Mouse (Mus musculus) hindbrain, embryonic 11.5 days (tissue): ENCODE data around the gene Fahd1. TPM values are rescaled to one million over a fixed set of nuclear protein-coding genes. Genes with fewer than 3 reads are reported as not detected.

Experiments used
- ATAC-seq: fragments of 200-750 bp; cut with Nextera tagmentation; 2 replicates; pipeline ENCODE4 v1.8.0; 2017; ENCODE audit warnings: mild to moderate bottlenecking, moderate TSS enrichment, moderate library complexity; ENCODE audit not compliant: low FRiP score
- DNase-seq: peaks from one replicate; pipeline ENCODE4 v3.0.0-alpha.2; 2015; ENCODE audit warnings: low spot score
- H3K27ac ChIP-seq: fragments of 300-500 bp; sonication (generic); 2 replicates; pipeline ENCODE4 v1.5.1; 2014; ENCODE audit warnings: mild to moderate bottlenecking, low read depth, low read length
- H3K27me3 ChIP-seq: fragments of 300-500 bp; sonication (generic); 2 replicates; pipeline ENCODE4 v1.6.1; 2014; ENCODE audit warnings: mild to moderate bottlenecking, low read length, moderate library complexity, mixed read lengths; ENCODE audit not compliant: control insufficient read depth, insufficient read depth
- H3K36me3 ChIP-seq: fragments of 300-500 bp; sonication (generic); 2 replicates; pipeline ENCODE4 v1.6.1; 2014; ENCODE audit warnings: mild to moderate bottlenecking, low read length, moderate library complexity, mixed read lengths; ENCODE audit not compliant: control insufficient read depth, insufficient read depth
- H3K4me1 ChIP-seq: fragments of 300-500 bp; sonication (generic); replicated peaks from 2 replicates; pipeline ENCODE4 v1.6.1; 2014; ENCODE audit warnings: low read length, mixed read lengths; ENCODE audit not compliant: control insufficient read depth, insufficient read depth
- H3K4me2 ChIP-seq: fragments of 300-500 bp; sonication (generic); replicated peaks from 2 replicates; pipeline ENCODE4 v1.6.1; 2014; ENCODE audit warnings: mild to moderate bottlenecking, low read depth, low read length
- H3K4me3 ChIP-seq: fragments of 300-500 bp; sonication (generic); 2 replicates; pipeline ENCODE4 v1.5.1; 2014; ENCODE audit warnings: low read depth, low read length
- H3K9ac ChIP-seq: fragments of 300-500 bp; sonication (generic); 2 replicates; pipeline ENCODE4 v1.6.1; 2014; ENCODE audit warnings: low read depth, low read length
- H3K9me3 ChIP-seq: fragments of 300-500 bp; sonication (generic); 2 replicates; pipeline ENCODE4 v1.6.1; 2016; ENCODE audit warnings: low read length; ENCODE audit not compliant: control insufficient read depth
- WGBS: fragments of 180-500 bp; shearing (Covaris S2); extraction: QIAGEN DNeasy Blood & Tissue Kit; methylation state at CpG from one replicate; pipeline ENCODE4 v1.1.7; 2014; 5-methylcytosine and 5-hydroxymethylcytosine counted together
- polyA plus RNA-seq: library from polyadenylated mRNA; unstranded; fragments of >200 nt; fragmentation: Nextera tagmentation; extraction: Ambion mirVana; gene quantifications from 2 replicates; pipeline ENCODE4 v1.2.1, GENCODE M21; 2014

Fahd1 gene
- polyA plus RNA-seq, 1 experiment from 2014 or later, result 23.5 TPM

GRCm38 (mm10) chr17:24887291-24888080 lies 37.3 kb upstream of the Fahd1 start:
- DNase-seq (peak; percentile 11), ATAC-seq (no peak)
- Histone ChIP-seq H3K36me3 (no peaks in the 10 kb centered on the region; the same call in 1 of the 2 replicates), H3K9ac (peak overlapping the region; percentile 88), H3K4me3 (peak overlapping the region; percentile 92), H3K9me3 (no peaks in the 10 kb centered on the region), H3K27ac (no peak overlapping the region), H3K4me1 (peaks cover 8% of the 10 kb centered on the region; the same call in 1 of the 2 replicates), H3K4me2 (peak overlapping the region; percentile 91), H3K27me3 (no peaks in the 10 kb centered on the region)
- 68% methylated on average over 18 of the region's 18 CpGs for WGBS

- H3K27ac ChIP-seq, result 0 out of 2 replicates have a peak overlapping the region, but pooled peaks have one; percentile 62
- WGBS, result under 1% methylated on average over 18 of the region's 18 CpGs
Measured at GRCm38 (mm10) chr17:24886932-24887271, 36.7 kb upstream of the Fahd1 start.

GRCm38 (mm10) chr17:24886134-24886931 lies 36.2 kb upstream of the Fahd1 start, which contains the start of the genes Nubp2 and Spsb3:
TSS of gene Nubp2 (minus strand) at chr17:24886349.
TSS of gene Spsb3 (plus strand) at chr17:24886643.
- no peaks in the 10 kb centered on the region; the same call in 1 of the 2 replicates for H3K36me3 ChIP-seq
- H3K4me3 ChIP-seq, result peak within 1 kb of the TSS; percentile 92
- WGBS, result under 1% methylated on average over 69 of the region's 69 CpGs
- H3K9me3 ChIP-seq, result no peaks in the 10 kb centered on the region
- DNase-seq (peak; percentile 96), ATAC-seq (peak; percentile 97)
- peak within 1 kb of the TSS; percentile 91 for H3K4me2 ChIP-seq
- H3K27ac ChIP-seq, result 0 out of 2 replicates have a peak within 1 kb of the TSS, but pooled peaks have one; percentile 62
- peak within 1 kb of the TSS; percentile 88 for H3K9ac ChIP-seq
- peaks cover 8% of the 10 kb centered on the region; the same call in 1 of the 2 replicates for H3K4me1 ChIP-seq
- no peaks in the 10 kb centered on the region for H3K27me3 ChIP-seq

More at GRCm38 (mm10) chr17:24886932-24887271, 36.7 kb upstream of the Fahd1 start:
- H3K9me3 ChIP-seq, result no peaks in the 10 kb centered on the region
- no peaks in the 10 kb centered on the region for H3K27me3 ChIP-seq
- H3K4me3 ChIP-seq, result peak overlapping the region; percentile 92
- H3K36me3 ChIP-seq, result no peaks in the 10 kb centered on the region; the same call in 1 of the 2 replicates
- DNase-seq, result no peak
- peak; percentile 36 for ATAC-seq
- peak overlapping the region; percentile 88 for H3K9ac ChIP-seq
- peaks cover 8% of the 10 kb centered on the region; the same call in 1 of the 2 replicates for H3K4me1 ChIP-seq
- peak overlapping the region; percentile 91 for H3K4me2 ChIP-seq

GRCm38 (mm10) chr17:24885356-24886133 lies 35.4 kb upstream of the Fahd1 start:
- H3K27ac ChIP-seq, result no peak overlapping the region
- peak overlapping the region; percentile 82 for H3K4me2 ChIP-seq
- ATAC-seq (0 out of 2 replicates have a peak, but pooled peaks have one; percentile 1), DNase-seq (no peak)
- H3K27me3 ChIP-seq, result no peaks in the 10 kb centered on the region
- no peaks in the 10 kb centered on the region for H3K9me3 ChIP-seq
- H3K9ac ChIP-seq, result peak overlapping the region; percentile 59
- WGBS, result 27% methylated on average over 22 of the region's 22 CpGs
- no peaks in the 10 kb centered on the region; the same call in 1 of the 2 replicates for H3K36me3 ChIP-seq
- H3K4me3 ChIP-seq, result peak overlapping the region; percentile 82
- peaks cover 8% of the 10 kb centered on the region; the same call in 1 of the 2 replicates for H3K4me1 ChIP-seq

- no peak for ATAC-seq
- WGBS, result 86% methylated on average over 6 of the region's 6 CpGs
Measured at GRCm38 (mm10) chr17:24884391-24884790, 34.2 kb upstream of the Fahd1 start.

GRCm38 (mm10) chr17:24881738-24882440 lies 31.7 kb upstream of the Fahd1 start:
- peaks cover 6% of the 10 kb centered on the region; the same call in 1 of the 2 replicates for H3K4me1 ChIP-seq
- H3K9ac ChIP-seq, result no peak overlapping the region
- no peak overlapping the region for H3K4me3 ChIP-seq
- H3K36me3 ChIP-seq, result no peaks in the 10 kb centered on the region
- no peak overlapping the region for H3K27ac ChIP-seq
- no peaks in the 10 kb centered on the region for H3K9me3 ChIP-seq
- 48% methylated on average over 7 of the region's 7 CpGs for WGBS
- no peak overlapping the region for H3K4me2 ChIP-seq
- H3K27me3 ChIP-seq, result no peaks in the 10 kb centered on the region
- ATAC-seq (no peak), DNase-seq (peak; percentile 57)

More at GRCm38 (mm10) chr17:24884391-24884790, 34.2 kb upstream of the Fahd1 start:
- no peaks in the 10 kb centered on the region for H3K9me3 ChIP-seq
- no peaks in the 10 kb centered on the region for H3K27me3 ChIP-seq
- no peak for DNase-seq
- no peak overlapping the region for H3K4me2 ChIP-seq
- H3K27ac ChIP-seq, result no peak overlapping the region
- peaks cover 8% of the 10 kb centered on the region; the same call in 1 of the 2 replicates for H3K4me1 ChIP-seq
- H3K4me3 ChIP-seq, result no peak overlapping the region
- no peaks in the 10 kb centered on the region for H3K36me3 ChIP-seq
- H3K9ac ChIP-seq, result no peak overlapping the region

- Histone ChIP-seq H3K9me3 (no peaks in the 10 kb centered on the region), H3K27me3 (no peaks in the 10 kb centered on the region), H3K4me2 (no peak overlapping the region), H3K27ac (no peak overlapping the region), H3K4me1 (no peaks in the 10 kb centered on the region), H3K4me3 (no peak overlapping the region), H3K9ac (no peak overlapping the region), H3K36me3 (no peaks in the 10 kb centered on the region)
- 81% methylated on average over 8 of the region's 8 CpGs for WGBS
- ATAC-seq (no peak), DNase-seq (no peak)
Measured at GRCm38 (mm10) chr17:24878531-24878930, 28.4 kb upstream of the Fahd1 start.

- no peak for ATAC-seq
- Histone ChIP-seq H3K9ac (no peak overlapping the region), H3K4me1 (no peaks in the 10 kb centered on the region), H3K27me3 (no peaks in the 10 kb centered on the region), H3K4me2 (no peak overlapping the region), H3K9me3 (no peaks in the 10 kb centered on the region), H3K27ac (no peak overlapping the region), H3K4me3 (no peak overlapping the region), H3K36me3 (no peaks in the 10 kb centered on the region)
- WGBS, result 37% methylated on average over 5 of the region's 5 CpGs
- no peak for DNase-seq
Measured at GRCm38 (mm10) chr17:24878117-24878397, 27.9 kb upstream of the Fahd1 start.
